Mouse (Mus musculus) heart, embryonic 11.5 days (tissue): ENCODE measurements around the gene Adgre1. TPM values are rescaled to one million over a fixed set of nuclear protein-coding genes. Genes with fewer than 3 reads are reported as not detected.
A peak's percentile ranks its signal among the peaks of the same experiment; 100 is the strongest.

Experiments
- ATAC-seq: fragments of 200-750 bp; cut with Nextera tagmentation; replicated peaks from 2 replicates; pipeline ENCODE4 v1.8.0; 2017; ENCODE audit warnings: moderate library complexity; ENCODE audit not compliant: insufficient number of reproducible peaks, low FRiP score, low TSS enrichment
- H3K27ac ChIP-seq: fragments of 300-500 bp; sonication (generic); 2 replicates; pipeline ENCODE4 v1.5.1; 2014; ENCODE audit warnings: mild to moderate bottlenecking, low read depth, low read length
- H3K27me3 ChIP-seq: fragments of 300-500 bp; sonication (generic); 2 replicates; pipeline ENCODE4 v1.6.1; 2014; ENCODE audit warnings: mild to moderate bottlenecking, low read length, mixed read lengths; ENCODE audit not compliant: control insufficient read depth, insufficient read depth
- H3K36me3 ChIP-seq: fragments of 300-500 bp; sonication (generic); 2 replicates; pipeline ENCODE4 v1.6.1; 2014; ENCODE audit warnings: mild to moderate bottlenecking, low read length, moderate library complexity, mixed read lengths; ENCODE audit not compliant: control insufficient read depth, insufficient read depth
- H3K4me1 ChIP-seq: fragments of 300-500 bp; sonication (generic); 2 replicates; pipeline ENCODE4 v1.6.1; 2014; ENCODE audit warnings: low read length; ENCODE audit not compliant: control insufficient read depth, insufficient read depth
- H3K4me2 ChIP-seq: fragments of 300-500 bp; sonication (generic); 2 replicates; pipeline ENCODE4 v1.6.1; 2014; ENCODE audit warnings: mild to moderate bottlenecking, moderate library complexity
- H3K4me3 ChIP-seq: fragments of 300-500 bp; sonication (generic); 2 replicates; pipeline ENCODE4 v1.5.1; 2014; ENCODE audit warnings: low read depth, low read length
- H3K9ac ChIP-seq: fragments of 300-500 bp; sonication (generic); 2 replicates; pipeline ENCODE4 v1.6.1; 2014; ENCODE audit warnings: mild to moderate bottlenecking, low read depth, low read length, moderate library complexity
- H3K9me3 ChIP-seq: fragments of 300-500 bp; sonication (generic); replicated peaks from 2 replicates; pipeline ENCODE4 v1.6.1; 2016; ENCODE audit warnings: low read length; ENCODE audit not compliant: control insufficient read depth
- whole genome bisulfite sequencing: fragments of 180-500 bp; shearing (Covaris S2); extraction: QIAGEN DNeasy Blood & Tissue Kit; methylation state at CpG from one replicate; pipeline ENCODE4 v1.1.7; 2014; ENCODE audit not compliant: insufficient replicate concordance; 5-methylcytosine and 5-hydroxymethylcytosine counted together
- polyA plus RNA-seq: library from polyadenylated mRNA; unstranded; fragments of >200 nt; fragmentation: Nextera tagmentation; extraction: Ambion mirVana; gene quantifications from 2 replicates; pipeline ENCODE4 v1.2.1, GENCODE M21; 2014

Adgre1 gene
- polyA plus RNA-seq, 1 experiment from 2014 or later = 1.3 TPM

DNA sequence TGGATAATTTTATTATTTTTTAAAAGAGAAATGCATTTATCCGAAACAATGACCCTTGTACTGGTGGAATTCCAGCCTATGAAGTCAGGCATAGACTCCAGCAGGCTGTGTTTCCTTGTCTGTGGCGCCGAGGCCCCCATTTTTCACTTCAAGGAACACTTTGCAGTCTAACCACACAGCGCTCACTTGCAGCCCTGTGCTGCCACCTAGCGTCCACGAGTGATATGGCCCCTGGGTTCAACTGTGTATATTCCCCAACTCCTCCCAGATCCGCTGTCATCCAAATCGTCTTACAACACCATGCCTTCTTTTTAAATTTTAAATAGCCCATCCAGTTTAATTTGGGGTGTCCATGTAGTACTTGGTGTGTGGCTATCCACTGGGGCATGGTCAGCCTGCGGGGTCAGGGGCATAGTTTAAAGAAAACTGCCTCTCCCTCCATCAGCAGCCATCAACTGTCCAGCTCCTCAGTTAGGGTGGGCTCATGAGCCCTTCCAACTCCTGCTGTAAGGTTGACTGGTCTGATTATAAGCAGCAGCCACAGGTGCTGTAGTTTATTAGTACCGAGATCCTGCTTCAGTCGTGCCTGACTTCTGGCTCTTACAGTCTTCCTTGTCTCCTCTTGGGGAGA, 22.7 kb upstream of the Adgre1 start:
- ATAC-seq = peak; percentile 60; the same call in 1 of the 2 replicates
- no peaks in the 10 kb centered on the region for H3K9me3 ChIP-seq
- no peak overlapping the region for H3K9ac ChIP-seq
- H3K4me1 ChIP-seq = no peaks in the 10 kb centered on the region
- H3K4me3 ChIP-seq = no peak overlapping the region
- no peak overlapping the region for H3K4me2 ChIP-seq
- 10% methylated on average over 11 of the region's 11 CpGs for WGBS
- no peak overlapping the region for H3K27ac ChIP-seq
- H3K27me3 ChIP-seq = no peaks in the 10 kb centered on the region
- H3K36me3 ChIP-seq = no peaks in the 10 kb centered on the region

DNA sequence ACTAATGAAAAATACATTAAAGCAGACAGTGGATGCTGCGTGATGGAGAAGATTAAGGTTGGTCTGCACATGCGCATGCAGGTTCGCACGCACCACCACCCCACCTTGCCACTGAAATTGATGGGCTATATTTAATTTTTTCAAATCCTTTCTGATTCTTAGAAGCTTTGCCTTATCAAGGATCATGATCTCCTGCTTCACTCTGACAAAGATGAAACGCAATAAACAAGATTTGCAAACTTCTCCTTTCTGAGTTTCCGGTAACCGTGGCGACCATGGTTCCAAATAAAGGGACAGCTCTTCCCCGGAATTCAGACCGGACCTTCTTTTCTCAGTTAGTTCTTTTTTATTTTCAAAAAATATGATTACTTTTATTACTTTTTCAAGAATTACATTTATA, 20.5 kb upstream of the Adgre1 start:
- H3K9ac ChIP-seq = no peak overlapping the region
- H3K27ac ChIP-seq = no peak overlapping the region
- 87% methylated on average over 10 of the region's 10 CpGs for WGBS
- H3K9me3 ChIP-seq = no peaks in the 10 kb centered on the region
- H3K4me2 ChIP-seq = no peak overlapping the region
- no peaks in the 10 kb centered on the region for H3K36me3 ChIP-seq
- no peaks in the 10 kb centered on the region for H3K4me1 ChIP-seq
- H3K27me3 ChIP-seq = no peaks in the 10 kb centered on the region
- no peak for ATAC-seq
- H3K4me3 ChIP-seq = no peak overlapping the region

DNA sequence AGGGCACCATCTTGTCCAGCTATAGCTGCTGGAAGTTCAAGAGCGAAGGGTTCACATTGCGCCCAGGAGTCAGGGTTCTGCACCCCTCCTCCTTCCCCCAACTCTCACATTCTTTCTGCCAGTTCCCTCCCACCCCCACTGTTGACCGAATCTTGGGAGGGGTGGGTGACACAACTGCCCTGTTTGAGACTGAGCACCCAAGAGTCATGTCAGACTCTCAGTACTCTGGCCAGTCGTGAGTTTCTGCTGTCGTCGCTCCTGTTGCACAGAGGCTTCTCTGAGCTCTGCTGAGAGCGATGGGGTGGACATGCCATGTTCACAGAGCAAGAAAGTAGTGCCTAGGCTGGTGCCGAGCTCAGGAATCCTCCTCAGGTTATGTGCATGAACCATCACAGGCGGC, 19.2 kb upstream of the Adgre1 start:
- Histone ChIP-seq H3K36me3 (no peaks in the 10 kb centered on the region), H3K27me3 (no peaks in the 10 kb centered on the region), H3K4me2 (no peak overlapping the region), H3K4me1 (no peaks in the 10 kb centered on the region), H3K9me3 (no peaks in the 10 kb centered on the region), H3K9ac (no peak overlapping the region), H3K27ac (no peak overlapping the region), H3K4me3 (no peak overlapping the region)
- ATAC-seq = no peak
- 68% methylated on average over 9 of the region's 9 CpGs for WGBS

DNA sequence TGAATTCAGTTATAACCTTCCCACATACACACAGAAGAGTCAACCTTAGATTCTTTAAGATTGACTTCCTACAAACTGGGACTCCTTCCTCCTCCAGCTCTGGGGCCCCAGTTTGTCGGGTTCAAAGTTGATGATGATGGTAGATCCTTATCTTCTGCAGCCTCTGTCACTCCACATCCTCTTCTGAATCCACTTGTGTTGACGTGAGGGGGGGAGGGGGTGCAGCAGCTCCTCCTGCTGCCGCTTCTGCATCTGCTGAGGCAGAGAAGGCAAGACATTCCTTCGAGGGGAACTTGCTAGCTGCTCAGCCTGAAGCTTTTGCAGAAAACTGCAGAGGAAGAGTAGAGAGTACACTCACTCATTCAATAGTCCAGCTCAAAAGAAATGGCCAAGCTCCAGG, 16.9 kb upstream of the Adgre1 start:
- H3K9ac ChIP-seq = no peak overlapping the region
- no peaks in the 10 kb centered on the region for H3K9me3 ChIP-seq
- no peaks in the 10 kb centered on the region for H3K4me1 ChIP-seq
- no peak overlapping the region for H3K4me3 ChIP-seq
- 62% methylated on average over 4 of the region's 4 CpGs for WGBS
- no peaks in the 10 kb centered on the region for H3K36me3 ChIP-seq
- no peaks in the 10 kb centered on the region for H3K27me3 ChIP-seq
- H3K4me2 ChIP-seq = no peak overlapping the region
- ATAC-seq = no peak
- H3K27ac ChIP-seq = no peak overlapping the region

DNA sequence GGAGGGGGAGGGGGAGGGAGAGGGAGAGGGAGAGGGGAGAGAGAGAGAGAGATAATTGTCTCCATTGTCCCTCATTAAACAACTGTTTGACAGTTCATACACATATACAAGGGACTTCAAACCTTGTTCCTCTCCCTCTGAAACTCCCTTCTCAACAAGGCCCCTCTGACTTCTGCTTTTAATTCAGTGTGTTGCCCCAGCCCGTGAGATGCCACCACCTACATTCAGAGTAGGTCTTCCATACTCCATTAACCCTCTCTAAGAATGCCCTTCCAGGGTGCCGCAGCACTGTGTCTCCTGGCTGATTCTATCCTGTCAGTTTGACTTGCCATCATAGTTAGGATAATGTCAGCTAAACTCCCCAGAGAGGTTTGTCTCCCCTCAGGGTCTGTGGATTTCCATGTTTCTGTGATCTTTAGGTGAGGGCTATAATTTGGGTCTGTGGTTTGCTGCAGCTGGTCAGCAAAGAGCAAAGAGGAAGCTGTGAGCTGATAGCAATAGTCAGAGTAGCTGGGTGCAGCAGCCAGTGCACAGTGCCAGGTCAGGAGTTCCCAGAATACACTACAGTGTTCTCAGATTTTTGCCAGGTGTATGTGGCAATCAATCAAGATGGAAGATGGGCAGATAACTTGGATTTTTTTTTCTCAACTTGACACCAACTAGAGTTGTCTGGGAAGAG, 14.3 kb upstream of the Adgre1 start:
- Histone ChIP-seq H3K27ac (no peak overlapping the region), H3K9ac (no peak overlapping the region), H3K4me3 (no peak overlapping the region), H3K4me1 (no peaks in the 10 kb centered on the region), H3K4me2 (no peak overlapping the region), H3K27me3 (no peaks in the 10 kb centered on the region), H3K9me3 (no peaks in the 10 kb centered on the region), H3K36me3 (no peaks in the 10 kb centered on the region)
- ATAC-seq = no peak
- WGBS = 72% methylated on average over 2 of the region's 2 CpGs

DNA sequence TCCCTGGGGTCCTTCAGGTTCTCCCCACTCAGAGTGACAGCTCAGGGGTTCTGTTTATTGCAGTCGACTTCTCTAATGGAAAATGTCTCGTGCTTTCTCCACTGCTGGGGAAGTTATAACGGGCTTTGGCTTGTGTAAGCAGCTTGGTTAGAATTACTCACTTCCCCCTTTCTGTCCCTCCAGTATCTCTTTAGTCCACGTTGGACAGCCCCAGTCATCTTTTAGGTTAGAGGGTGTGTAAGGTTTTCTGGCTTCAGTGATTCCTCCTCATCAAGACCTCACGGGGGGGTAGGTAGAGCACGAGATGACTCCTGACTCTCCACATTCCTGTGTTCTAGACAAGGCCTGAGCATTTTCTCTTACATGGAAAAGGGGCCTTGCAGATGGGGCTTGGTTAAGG, 11.5 kb upstream of the Adgre1 start:
- H3K27me3 ChIP-seq = no peaks in the 10 kb centered on the region
- H3K9ac ChIP-seq = no peak overlapping the region
- H3K9me3 ChIP-seq = no peaks in the 10 kb centered on the region
- no peak for ATAC-seq
- WGBS = 65% methylated on average over 6 of the region's 6 CpGs
- no peaks in the 10 kb centered on the region for H3K36me3 ChIP-seq
- H3K4me1 ChIP-seq = no peaks in the 10 kb centered on the region
- no peak overlapping the region for H3K27ac ChIP-seq
- no peak overlapping the region for H3K4me2 ChIP-seq
- H3K4me3 ChIP-seq = no peak overlapping the region

DNA sequence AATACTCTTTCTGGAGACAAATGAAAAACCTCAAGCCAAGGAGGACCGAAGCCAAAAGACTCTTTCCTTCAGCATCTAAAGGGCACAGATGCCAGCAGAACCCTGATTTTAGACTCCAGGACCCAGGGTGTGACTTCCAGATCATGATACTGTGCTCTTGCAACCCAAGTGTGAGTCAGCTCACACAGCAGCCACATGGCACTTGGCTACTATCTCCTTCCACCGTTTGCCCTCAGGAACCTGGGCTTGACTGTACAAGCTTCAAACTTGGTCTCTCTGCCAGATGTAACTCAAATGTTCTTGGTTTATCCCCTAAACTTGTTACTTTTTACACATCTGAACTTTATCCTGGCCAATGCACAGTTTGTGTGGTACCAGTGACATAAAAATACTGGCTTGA, 10.7 kb upstream of the Adgre1 start:
- H3K4me2 ChIP-seq = no peak overlapping the region
- ATAC-seq = no peak

DNA sequence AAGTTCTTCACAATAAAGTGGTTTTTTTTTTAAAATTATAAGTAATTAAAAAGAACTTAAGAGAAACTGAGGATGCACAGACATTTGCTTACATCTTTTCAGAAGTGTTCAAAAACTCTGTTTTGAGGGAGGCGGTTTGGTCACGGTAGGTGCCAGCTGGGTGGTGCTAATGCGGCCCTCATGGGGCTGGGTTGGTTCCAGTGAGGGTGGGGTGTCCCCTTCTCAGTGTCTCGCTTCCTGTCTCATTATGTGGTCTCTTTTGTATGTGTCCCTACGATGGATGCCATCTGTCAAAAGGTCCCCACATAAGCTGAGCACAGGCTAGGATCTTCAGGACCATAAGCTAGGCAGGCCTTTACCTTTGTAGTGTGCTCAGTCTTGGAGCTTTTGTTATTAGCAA, 9.4 kb upstream of the Adgre1 start:
- WGBS = 67% methylated on average over 5 of the region's 5 CpGs
- H3K4me3 ChIP-seq = no peak overlapping the region

More for the DNA sequence above, 10.7 kb upstream of the Adgre1 start:
- H3K27me3 ChIP-seq = no peaks in the 10 kb centered on the region
- H3K9ac ChIP-seq = no peak overlapping the region
- H3K4me1 ChIP-seq = no peaks in the 10 kb centered on the region
- WGBS = 71% methylated on average over 2 of the region's 2 CpGs
- no peaks in the 10 kb centered on the region for H3K36me3 ChIP-seq
- no peak overlapping the region for H3K27ac ChIP-seq
- H3K4me3 ChIP-seq = no peak overlapping the region
- no peaks in the 10 kb centered on the region for H3K9me3 ChIP-seq

DNA sequence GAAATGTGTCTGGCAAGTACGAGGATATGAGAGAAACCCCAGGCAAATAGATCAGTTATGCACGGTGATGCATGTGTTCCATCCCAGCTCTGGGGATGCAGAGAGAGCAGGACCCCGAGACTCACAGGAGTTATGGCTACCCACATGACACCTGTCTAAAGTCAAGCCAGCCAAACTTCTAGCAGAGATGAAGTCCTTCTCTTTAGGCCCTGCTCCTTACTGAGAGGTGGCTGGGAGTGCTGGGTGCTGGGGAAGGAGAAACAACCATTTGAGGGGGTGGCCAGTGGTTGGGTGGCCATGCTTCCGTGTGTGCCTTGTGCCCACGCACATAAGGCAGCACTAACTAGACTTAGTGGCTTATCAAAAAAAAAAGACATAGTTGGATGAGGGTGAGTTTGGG, 8.3 kb upstream of the Adgre1 start:
- Histone ChIP-seq H3K27me3 (no peaks in the 10 kb centered on the region), H3K4me3 (no peak overlapping the region), H3K4me1 (no peaks in the 10 kb centered on the region), H3K27ac (no peak overlapping the region), H3K9me3 (no peaks in the 10 kb centered on the region), H3K4me2 (no peak overlapping the region), H3K36me3 (no peaks in the 10 kb centered on the region), H3K9ac (no peak overlapping the region)
- WGBS = 83% methylated on average over 5 of the region's 5 CpGs
- ATAC-seq = no peak

More for the DNA sequence above, 9.4 kb upstream of the Adgre1 start:
- Histone ChIP-seq H3K36me3 (no peaks in the 10 kb centered on the region), H3K9me3 (no peaks in the 10 kb centered on the region), H3K4me2 (no peak overlapping the region), H3K4me1 (no peaks in the 10 kb centered on the region), H3K9ac (no peak overlapping the region), H3K27me3 (no peaks in the 10 kb centered on the region), H3K27ac (no peak overlapping the region)
- ATAC-seq = no peak
